Mouse (Mus musculus): Measurements from ENCODE around the gene Slc51a.

The Slc51a gene

DNA sequence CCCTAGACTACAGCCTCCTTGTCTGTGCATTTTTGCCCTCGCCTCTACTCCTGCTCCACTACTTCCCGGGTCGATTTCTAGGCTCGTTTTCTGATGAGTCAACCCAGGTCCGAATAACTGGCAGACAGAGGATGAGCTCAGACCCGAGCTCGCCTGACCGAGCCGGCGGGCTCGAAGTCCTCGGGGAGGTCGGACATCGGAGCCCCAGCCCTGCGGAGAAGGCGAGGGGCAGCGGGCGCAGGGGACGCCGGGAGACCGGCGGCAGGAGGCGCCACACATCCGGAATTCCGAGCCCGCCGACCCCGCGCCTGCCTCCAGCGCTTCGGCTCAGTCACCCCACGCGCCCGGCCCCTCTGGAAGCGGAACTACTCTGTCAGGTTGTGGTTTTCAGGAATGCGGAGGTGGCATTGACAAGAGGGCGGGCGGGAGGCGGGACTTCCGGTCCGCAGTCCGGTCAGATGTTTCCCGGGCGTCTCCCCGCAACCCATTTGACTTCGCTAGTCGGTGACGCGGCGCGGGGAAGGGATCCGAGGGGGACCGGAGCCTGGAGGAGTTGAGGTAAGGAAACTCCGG, 57.1 kb downstream of the Slc51a start, which contains the start of gene Pcyt1a:
Gene Pcyt1a, plus strand, starts transcription at position 448 of the 573 bp plus-strand sequence.
- peak; percentile 71 for DNase-seq (ENCODE audit: low spot score)

- no peak for DNase-seq (ENCODE audit: low spot score)
These were observed 60.2 kb downstream of the Slc51a start for GRCm38 (mm10) chr16:32427506-32427905.
